Mouse (Mus musculus) frontal cortex, postnatal 14 days (tissue): ENCODE results near the gene Rnd2.
"Not testable (repeated sequence)": the region's sequence is repeated elsewhere in the genome, so short reads cannot be mapped to it uniquely, and the experiment has no call there.

Experiments
- DNase-seq, 2 experiments: peaks; one replicate each; pipeline ENCODE4 v3.0.0; 2022; ENCODE audit warnings: low spot score in 2 of 2

Rnd2 gene

DNA sequence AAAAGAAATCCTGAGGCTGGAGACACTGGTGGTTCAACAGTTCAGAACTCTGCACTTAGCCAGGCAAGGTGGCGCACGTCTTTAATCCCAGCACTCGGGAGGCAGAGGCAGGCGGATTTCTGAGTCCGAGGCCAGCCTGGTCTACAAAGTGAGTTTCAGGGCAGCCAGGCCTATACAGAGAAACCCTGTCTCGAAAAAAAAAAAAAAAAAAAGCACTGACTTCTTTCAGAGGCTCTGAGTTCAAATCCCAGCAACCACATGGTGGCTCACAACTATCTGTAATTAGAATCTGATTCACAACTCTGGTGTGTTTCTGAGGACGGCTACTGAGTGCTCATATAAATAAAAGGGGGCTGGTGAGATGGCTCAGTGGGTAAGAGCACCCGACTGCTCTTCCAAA is 17.9 kb upstream of the Rnd2 start:
- DNase-seq = not testable (repeated sequence)

DNA sequence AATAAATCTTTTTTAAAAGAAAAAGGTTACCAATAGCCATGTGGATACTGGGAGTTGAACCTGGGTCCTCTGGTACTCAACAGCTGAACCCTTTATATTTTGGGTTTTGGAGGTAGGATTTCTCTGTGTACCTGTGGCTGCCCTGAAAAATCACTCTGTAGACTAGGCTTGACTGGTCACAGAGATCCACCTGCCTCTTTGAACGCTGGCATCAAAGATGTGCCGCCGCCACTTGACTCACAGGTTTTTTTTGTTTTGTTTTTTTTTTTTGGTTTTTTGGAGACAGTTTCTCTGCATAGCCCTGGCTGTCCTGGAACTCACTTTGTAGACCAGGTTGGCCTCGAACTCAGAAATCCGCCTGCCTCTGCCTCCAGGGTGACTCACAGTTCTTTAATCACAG is 17.0 kb upstream of the Rnd2 start:
- no peak for DNase-seq

DNA sequence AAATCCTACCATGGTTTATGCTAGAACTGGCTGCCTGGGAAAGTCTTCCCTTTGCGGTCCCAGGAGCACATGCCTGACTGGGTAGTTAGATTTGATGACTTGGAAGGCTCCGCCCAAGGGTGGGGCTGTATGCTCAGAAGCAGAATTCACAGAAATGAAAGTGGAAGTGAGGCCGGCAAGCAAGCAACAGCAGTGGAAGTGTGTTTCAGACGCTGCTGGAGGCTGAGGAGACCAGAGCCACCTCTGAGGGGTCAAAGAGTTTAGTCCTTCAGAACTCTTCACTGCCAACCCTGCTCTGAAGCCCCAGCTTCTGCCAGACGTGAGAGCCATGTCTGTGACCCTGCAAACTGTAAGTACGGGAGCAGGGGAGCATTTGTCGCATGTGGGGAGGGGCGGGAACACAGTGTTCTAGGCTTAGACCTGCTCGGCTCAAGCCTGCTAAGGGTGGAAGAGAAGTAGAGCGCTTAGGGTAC is 16.5 kb upstream of the Rnd2 start, which contains the start of gene Ifi35:
TSS of gene Ifi35 (plus strand) at position 134 of the 473 bp plus-strand sequence.
- DNase-seq = no peak

DNA sequence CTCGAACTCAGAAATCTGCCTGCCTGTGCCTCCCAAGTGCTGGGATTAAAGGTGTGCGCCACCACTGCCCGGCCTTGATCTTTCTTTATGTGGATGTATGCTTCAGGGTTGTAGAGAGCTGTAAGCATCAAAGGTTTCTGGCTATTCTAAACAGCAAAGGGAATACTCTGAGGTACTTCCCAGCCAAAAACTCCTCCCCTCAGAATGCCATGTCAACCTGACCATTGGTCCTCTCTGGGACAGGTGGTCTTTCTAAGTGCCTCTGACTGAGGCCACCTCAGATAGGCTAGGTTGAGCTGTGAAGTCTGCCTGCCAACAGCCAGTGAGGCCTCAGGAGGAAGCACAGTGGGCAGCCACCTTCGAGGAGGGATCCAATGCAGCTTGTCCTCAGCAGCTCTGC is 15.9 kb upstream of the Rnd2 start:
- DNase-seq = no peak

DNA sequence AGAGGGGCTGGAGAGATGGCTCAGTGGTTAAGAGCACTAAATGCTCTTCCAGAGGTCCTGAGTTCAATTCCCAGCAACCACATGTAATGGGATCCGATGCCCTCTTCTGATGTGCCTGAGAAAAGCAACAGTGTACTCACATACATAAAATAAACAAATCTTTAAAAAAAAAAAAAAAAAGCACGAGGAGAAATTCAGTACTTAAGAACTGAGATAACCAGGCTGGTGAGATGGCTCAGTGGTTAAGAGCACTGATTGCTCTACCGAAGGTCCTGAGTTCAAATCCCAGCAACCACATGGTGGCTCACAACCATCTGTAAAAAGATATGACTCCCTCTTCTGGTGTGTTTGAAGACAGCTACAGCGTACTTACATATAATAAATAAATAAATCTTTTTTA is 15.2 kb upstream of the Rnd2 start:
- DNase-seq = not testable (repeated sequence)

DNA sequence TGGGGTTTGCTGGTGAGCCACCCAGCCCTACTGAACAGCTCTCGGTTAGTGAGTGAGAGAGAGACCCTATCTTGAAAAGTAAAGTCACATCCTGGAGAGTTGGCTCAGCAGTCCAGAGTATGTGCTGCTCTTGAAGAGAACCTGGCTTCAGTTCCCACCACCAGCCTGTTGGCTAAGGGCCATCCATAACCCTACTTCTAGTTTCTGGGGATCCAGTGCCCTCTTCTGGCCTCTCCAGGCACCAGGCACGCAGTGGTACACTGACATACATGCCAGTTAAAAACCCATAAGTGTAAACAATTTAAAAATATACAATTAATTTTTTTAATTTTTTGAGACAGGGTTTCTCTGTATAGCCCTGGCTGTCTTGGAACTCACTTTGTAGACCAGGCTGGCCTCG is 14.4 kb upstream of the Rnd2 start:
- no peak for DNase-seq

DNA sequence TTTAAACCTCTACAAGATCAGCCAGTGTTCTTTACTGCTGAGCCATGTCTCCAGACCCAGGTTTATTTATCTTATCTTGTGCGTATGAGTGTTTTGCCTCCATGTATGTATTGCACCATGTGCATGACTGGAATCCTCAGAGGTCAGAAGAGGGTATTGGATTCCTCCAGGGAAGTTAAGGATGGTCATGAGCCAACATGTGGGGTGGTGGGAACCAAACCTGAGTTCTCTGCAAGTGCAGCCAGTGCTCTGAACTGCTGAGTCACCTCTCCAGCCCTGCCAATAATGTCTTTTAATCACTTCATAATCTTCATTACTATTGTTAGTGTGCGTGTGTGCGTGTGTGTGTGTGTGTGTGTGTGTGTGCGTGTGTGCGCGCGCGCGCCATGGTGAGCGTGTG is 13.3 kb upstream of the Rnd2 start:
- no peak for DNase-seq

DNA sequence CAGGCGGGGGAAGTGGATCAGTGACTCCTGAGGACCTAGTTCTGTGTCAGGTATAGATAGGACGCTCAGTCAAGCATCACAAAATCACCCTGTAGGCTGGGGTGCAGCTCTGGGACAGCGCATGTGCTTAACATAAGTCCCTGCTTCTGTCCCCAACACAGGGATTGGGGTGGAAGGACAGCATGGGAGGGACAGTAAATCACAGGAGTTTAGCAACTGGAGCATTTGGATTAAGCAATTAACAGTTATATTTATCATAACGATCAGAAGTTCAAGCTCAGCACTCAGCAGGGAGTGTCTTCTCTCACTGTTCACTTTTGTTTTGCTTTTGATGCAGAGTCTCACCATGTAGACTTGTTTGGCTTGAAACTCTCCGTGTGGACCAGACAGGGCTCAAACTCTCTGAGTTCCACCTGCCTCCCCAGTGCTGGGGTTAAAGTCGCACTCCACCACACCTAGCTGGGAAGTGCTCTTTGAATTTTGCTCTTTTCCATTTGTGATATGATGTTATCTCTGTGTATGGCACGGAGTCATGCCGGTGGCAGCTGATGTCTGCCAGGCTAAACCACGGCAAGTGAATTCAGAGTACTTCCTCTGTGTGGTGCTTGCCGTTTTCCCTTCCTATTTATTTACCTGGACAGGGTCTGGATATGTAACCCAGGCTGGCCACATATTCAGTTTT is 12.6 kb upstream of the Rnd2 start:
- DNase-seq = no peak

DNA sequence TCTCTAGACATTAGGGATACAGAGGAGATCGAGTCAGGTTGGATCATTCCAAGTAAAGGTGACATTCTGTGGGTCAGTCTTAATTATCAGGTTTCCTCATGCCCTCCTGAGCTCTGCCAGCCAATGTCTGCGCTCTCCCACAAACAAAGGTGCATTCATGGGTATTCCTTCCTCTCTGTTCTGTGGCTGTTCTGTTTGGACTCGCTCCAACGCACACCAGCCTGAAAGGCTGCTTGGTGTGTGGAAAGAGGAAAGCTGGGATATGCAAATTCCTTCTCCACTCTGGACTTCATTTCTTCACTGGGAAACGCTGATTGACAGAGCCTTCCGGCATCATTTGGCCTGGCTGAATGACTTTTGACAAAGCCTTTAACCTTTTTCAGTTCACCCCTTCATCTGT is 10.1 kb upstream of the Rnd2 start:
- no peak for DNase-seq

DNA sequence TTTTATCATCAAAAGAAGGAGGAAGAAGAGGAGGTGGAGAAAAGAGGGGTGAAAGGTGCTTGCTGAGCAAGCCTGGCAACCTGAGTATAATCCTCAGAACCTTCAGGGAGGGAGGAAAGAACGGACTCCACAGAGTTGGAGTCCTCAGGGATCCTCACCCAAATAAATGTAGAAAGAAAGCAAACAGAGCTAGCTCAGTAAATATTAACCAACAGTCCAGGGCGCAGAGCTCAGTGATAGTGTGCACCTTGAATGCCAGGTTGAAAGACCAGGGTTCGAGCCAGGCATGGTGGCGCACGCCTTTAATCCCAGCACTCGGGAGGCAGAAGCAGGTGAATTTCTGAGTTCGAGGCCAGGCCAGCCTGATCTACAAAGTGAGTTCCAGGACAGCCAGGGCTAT is 9.2 kb upstream of the Rnd2 start:
- no peak for DNase-seq

DNA sequence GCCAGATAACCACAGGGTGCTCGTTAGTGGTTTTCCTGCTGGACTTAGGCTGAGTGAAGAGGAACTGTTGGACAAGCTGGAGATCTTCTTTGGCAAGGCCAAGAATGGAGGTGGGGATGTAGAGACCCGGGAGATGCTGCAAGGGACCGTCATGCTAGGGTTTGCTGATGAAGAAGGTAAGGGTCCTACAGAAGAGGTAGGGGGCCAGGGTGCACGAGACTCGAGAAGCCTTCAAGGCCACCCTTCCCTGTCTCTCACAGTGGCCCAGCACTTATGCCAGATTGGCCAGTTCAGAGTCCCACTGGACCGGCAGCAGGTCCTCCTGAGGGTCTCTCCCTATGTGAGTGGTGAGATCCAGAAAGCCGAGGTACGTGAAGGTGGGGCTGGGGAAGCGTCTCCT is 7.2 kb upstream of the Rnd2 start:
- DNase-seq = no peak

DNA sequence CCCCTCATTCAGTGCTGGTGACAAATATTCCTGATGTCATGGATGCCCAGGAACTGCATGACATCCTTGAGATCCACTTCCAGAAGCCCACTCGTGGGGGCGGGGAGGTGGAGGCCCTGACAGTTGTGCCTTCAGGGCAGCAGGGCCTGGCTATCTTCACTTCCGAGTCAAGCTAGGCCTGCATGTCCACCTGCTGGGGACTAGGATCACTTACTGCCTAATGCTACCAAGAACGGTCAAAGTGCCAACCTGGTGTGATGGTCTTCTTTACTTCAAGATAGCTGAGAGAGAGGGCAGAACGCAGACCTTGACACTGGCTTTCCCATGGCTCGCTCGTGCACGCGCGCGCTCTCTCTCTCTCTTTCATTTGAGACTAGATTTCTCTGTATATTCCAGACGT is 6.6 kb upstream of the Rnd2 start:
- no peak for DNase-seq

DNA sequence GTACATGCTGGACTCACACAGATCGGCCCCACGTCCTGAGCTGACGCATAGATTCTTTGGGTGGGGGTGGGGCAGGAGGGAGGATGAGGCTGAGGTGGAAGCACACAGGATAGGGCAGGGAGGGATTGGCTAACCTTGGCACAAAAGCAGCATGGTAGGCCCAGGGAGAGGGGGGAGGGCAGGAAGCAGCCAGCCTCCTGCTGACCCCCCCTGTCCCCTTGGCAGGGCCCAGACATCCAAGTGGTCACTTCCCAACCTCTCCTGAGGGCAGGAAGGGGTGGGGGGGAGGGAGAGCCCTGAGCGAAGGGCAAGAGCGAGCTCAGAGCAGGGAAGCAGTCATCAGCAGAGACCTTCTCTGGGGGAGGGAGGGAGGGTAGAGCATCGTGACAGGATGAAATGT is 5.1 kb upstream of the Rnd2 start:
- DNase-seq = no peak

DNA sequence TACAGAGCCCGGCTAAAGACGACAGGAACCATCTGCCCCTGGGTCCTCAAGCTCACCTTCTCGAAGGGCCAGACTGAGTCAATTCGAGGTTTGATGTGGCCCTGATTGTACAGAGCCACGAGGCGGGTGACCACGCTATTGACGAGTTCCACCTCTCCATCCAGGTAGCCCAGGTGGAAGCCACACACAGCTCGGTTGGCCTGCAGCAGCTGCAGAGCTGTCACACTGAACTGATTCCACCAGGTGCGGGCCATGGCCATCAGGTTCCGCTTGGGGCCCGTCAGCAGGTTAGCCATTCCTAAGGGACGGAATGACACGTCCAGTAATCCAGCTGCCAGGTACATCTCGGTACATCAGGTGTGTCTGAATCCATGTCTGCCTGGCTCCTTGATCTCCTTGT is 4.5 kb upstream of the Rnd2 start:
- no peak for DNase-seq

DNA sequence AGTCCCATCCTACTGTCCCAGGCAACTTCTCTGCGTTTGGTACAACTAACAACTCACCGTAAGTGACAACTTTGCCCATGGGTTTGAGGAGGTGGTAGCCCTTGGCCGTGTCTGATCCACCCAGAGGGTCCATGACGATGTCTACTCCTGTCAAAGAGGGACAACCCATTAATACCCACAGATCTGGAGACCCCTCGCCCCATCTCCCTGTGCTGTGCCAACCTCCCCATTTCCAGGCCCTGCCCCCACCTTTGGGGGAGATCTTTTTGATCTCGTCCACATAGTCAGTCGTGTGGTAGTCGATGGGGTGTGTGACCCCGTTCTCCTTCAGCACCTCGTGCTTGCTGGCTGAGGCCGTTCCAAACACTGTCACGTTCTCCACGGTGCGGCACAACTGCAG is 2.7 kb upstream of the Rnd2 start:
- DNase-seq = no peak

DNA sequence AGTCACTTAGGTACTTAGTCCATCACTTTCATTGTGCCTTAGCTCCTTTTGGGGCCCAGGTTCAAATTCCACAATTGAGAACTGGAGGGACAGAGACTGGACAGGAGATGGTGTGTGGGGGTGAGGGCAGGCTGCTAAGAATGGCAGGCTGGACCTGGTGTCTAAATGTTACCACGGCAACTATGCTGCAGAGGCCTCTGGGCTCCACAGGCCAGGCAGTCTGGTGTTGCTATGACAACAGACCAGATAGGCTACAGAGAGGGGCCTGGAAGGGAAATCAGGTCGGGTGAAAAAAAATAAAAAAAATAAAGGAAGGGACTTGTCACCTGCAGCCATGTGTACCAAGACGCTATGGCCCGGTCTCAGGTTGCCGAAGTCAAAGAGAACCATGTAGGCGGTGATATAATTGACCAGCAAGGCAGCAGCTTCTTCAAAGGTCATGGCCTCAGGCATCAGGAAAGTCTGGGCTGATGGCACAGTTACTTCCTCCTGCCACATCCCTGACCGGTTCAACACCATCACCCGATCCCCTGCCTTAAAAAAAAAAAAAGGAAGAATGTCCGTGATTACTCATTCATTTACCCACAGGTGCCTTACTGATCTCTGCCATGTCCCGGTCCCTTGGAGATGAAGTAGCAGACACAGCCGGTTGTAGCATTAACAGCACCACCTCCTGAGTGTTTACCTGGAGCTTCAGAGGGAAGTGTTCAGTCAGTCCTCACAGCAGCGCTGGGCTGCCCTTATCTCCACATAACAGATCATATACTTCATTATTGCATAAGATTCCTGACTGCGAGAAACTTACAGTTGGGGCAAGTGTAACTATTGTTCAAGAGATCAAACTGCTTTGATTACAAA is 2.0 kb upstream of the Rnd2 start:
- DNase-seq = no peak

DNA sequence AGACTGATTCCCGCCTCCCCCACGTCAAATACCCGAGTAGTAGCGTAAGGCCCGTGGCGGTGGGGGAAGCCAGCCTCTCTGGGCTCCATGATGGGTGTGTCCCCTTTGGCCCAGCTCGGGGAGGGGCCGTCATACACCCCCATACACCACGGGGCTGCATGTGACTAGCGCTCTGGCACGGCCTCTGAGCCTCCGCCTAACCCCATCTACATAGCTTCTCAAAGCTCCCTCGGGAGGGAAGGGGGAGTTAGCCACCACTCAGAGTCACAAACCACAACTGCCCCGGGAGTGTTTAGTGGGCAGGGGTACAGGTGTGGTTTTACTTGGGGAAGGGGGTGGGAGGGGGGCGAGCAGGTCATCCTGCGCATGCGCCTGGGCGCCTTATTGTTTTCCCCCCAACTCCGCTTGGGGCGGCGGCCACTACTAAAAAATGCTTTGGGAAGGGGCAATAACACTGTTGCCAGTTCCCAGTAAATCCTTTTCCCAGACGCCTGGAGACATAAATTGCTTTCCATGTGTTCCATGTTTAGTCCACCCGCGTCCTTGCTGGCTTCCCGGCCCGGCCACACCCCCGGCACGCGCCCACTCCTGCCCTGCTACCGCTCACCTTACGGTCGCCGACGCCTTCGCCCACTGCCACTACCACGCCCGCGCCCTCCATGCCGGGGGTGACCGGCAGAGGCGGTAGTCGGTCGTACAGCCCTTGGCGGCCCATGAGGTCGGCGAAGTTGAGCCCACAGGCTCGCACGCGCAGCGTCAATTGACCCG is 486 bp downstream of the Rnd2 start:
- no peak for DNase-seq

DNA sequence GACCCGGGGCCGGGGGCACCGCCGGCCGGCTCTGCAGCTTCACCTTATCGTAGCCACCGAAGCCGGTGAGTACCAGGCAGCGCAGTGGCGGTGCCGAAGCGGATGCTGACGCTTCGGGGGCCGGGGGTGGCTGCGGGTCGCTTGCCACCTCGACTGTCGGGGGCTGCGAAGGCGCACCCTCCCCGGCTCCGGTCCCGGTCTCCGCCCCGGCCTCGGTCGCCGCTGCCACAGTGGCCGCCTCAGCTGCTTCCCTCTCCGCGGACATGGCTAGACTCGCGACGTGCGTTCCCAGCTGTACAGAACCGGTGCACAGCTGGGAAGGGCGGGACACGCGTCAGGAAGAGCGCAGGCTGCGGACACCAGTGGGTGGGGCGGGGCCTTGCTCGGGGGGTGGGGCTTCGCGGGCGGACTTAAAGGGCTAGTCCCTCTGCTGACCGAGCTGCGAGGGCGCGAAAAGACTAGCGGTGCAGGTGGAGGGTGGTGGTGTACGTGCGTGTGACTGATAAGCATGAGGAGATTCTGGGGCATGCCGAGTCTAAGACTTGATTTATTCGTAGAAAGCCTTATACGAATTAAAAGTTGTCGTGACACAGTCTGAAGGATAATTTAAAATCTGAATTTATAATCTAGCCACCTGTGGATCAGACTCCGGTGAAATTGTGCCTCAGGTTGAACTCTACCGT is 1.2 kb downstream of the Rnd2 start, which contains the start of gene Vat1:
TSS of gene Vat1 (minus strand) at position 362 of the 683 bp plus-strand sequence.
- no peak for DNase-seq

DNA sequence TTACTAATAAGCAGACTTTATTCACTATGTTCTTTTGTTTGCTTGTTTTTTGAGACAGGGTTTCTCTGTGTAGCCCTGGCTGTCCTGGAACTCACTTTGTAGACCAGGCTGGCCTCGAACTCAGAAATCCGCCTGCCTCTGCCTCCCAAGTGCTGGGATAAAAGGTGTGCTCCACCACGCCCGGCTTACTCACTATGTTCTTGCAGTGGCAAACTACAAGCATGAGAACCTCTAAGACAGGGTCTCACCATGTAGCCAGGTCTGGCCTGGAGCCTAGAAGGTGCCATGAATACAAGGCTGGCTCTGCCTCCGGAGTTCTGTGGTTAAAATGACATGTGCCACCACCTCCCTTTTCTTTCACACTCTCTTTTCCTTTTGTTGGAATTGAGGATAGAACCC is 1.8 kb downstream of the Rnd2 start:
- DNase-seq = not testable (repeated sequence)

DNA sequence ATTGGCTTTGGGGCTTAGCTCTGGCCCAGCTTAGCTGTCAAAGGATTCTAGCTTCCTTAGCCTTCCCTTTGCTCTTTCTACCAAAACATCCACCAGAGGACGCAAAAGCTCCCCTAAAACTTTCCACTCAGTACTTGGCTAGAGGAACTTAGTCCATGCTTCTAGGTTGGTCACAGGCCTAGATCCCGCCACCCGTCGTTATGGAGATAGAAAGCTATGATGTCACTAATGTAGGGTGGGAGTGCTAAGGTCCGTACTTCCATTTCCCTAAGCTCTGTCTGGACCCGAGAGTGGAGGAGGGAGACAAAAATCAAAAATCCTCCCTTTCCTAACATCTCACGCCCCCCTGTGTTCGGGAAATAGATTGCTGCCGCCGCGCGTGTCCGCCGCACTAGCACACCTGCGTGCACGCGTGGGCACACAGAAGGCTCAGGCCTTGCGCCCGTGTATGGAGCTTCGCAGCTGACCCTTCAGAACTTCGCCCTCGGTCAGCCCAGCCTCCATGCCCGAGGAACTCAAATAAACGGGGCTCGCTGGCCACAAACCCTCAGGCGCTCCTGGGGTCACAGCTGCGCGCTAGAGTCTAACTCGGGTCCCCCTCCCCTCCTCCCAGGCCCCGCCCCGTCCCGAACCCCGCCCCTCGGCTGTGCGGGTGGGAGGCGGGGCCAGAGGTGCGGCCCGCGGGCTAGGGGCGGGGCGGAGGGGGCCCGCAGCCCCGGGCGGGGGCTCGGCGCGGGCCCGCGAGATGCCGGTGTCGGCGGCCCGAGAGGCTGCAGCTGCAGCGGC is 2.9 kb downstream of the Rnd2 start:
- peak; percentile 53 to 56 for DNase-seq

DNA sequence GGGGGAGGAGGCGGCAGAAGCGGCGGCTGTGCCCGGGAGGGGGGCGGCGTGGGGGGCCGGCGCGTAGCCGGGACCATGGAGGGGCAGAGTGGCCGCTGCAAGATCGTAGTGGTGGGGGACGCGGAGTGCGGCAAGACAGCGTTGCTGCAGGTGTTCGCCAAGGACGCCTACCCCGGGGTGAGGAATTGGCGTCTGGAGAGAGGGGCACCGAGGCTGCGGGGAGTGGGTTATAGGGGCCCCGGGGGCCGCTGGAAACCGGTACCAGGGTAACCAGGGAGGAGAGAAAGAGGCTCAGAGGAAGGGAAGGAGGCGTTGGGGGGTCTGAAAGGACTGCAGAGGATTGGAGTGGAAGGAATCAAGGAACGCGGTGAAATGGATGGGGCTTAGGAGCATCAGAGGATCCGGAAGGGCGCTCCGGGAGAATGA is 3.5 kb downstream of the Rnd2 start:
- peak in 1 of 2 experiments; percentile 20 for DNase-seq
